Mouse (Mus musculus) CH12.LX (cell line): ENCODE data around the gene Zscan20. TPM values are rescaled to one million over a fixed set of nuclear protein-coding genes. Genes with fewer than 3 reads are reported as not detected.

Experiments
- DNase-seq: peaks from one replicate; pipeline ENCODE4 v3.0.0-alpha.2; 2013; ENCODE audit errors: extremely low read depth
- H3K27ac ChIP-seq: 2 replicates; pipeline ENCODE4 v1.5.1; 2012; ENCODE audit warnings: low read depth, mild to moderate bottlenecking, control low read depth, moderate library complexity; ENCODE audit not compliant: insufficient read depth
- H3K27me3 ChIP-seq: replicated peaks from 2 replicates; pipeline ENCODE3; 2012; ENCODE audit warnings: inconsistent platforms
- H3K36me3 ChIP-seq, 2 experiments: replicated peaks in 1 of 2; 2 replicates each; pipeline versions ENCODE3 to v1.6.1; 2012; ENCODE audit warnings: inconsistent platforms in 1 of 2, low read length in 1 of 2, mild to moderate bottlenecking in 1 of 2, mixed read lengths in 1 of 2, moderate library complexity in 1 of 2; ENCODE audit not compliant: control insufficient read depth in 1 of 2, insufficient read depth in 1 of 2
- H3K4me1 ChIP-seq, 2 experiments: 2 replicates each; pipeline ENCODE4 v1.6.1; 2012; ENCODE audit warnings: inconsistent platforms in 1 of 2, moderate library complexity in 1 of 2; ENCODE audit not compliant: insufficient read depth in 2 of 2, control insufficient read depth in 1 of 2
- H3K4me2 ChIP-seq: 2 replicates; pipeline ENCODE4 v1.6.1; 2012; ENCODE audit warnings: low read depth, mild to moderate bottlenecking, control low read depth; ENCODE audit not compliant: poor library complexity, insufficient read depth, severe bottlenecking
- H3K4me3 ChIP-seq, 3 experiments: fragments of 150-350 bp in 1 of 3; sonication (generic) in 1 of 3; replicated peaks in 1 of 3; 2 replicates each; pipeline versions ENCODE3 to v1.5.1; 2011 to 2012; ENCODE audit warnings: low read depth in 2 of 3, low read length in 2 of 3, mild to moderate bottlenecking in 2 of 3, moderate library complexity in 2 of 3, control low read depth in 1 of 3, improper control_type of control experiment in 1 of 3, inconsistent platforms in 1 of 3, mixed read lengths in 1 of 3; ENCODE audit not compliant: poor library complexity in 1 of 3
- H3K79me2 ChIP-seq: replicated peaks from 2 replicates; pipeline ENCODE4 v1.6.1; 2012; ENCODE audit warnings: mild to moderate bottlenecking, moderate library complexity; ENCODE audit not compliant: control insufficient read depth, poor library complexity, insufficient read depth, severe bottlenecking; ENCODE audit errors: extremely low read depth
- H3K9ac ChIP-seq: 2 replicates; pipeline ENCODE4 v1.6.1; 2012; ENCODE audit warnings: low read depth, mild to moderate bottlenecking, control low read depth, moderate library complexity; ENCODE audit not compliant: insufficient read depth
- H3K9me3 ChIP-seq: replicated peaks from 2 replicates; pipeline ENCODE3; 2012; ENCODE audit warnings: low read length, inconsistent platforms, mixed read lengths
- BHLHE40 ChIP-seq: IDR thresholded peaks from 2 replicates; pipeline ENCODE4 v1.6.1; 2011; ENCODE audit warnings: mild to moderate bottlenecking, low read depth, low read length, improper control_type of control experiment
- CTCF ChIP-seq, 2 experiments: IDR thresholded peaks in 1 of 2; conservative IDR thresholded peaks in 1 of 2; 2 replicates each; pipeline ENCODE4 v1.5.1; 2011 to 2012; ENCODE audit warnings: low read depth in 2 of 2, low read length in 2 of 2, improper control_type of control experiment in 1 of 2, inconsistent platforms in 1 of 2, mild to moderate bottlenecking in 1 of 2, moderate library complexity in 1 of 2
- E2F4 ChIP-seq: IDR thresholded peaks from 2 replicates; pipeline ENCODE4 v1.6.1; 2011; ENCODE audit warnings: low read depth, low read length, improper control_type of control experiment; ENCODE audit not compliant: insufficient replicate concordance
- ETS1 ChIP-seq: conservative IDR thresholded peaks from 2 replicates; pipeline ENCODE4 v1.6.1; 2012; ENCODE audit warnings: low read depth, mild to moderate bottlenecking, inconsistent platforms, low read length, improper control_type of control experiment, moderate library complexity
- HCFC1 ChIP-seq: IDR thresholded peaks from 2 replicates; pipeline ENCODE4 v1.6.1; 2012; ENCODE audit warnings: low read depth, mild to moderate bottlenecking, inconsistent platforms, low read length, improper control_type of control experiment
- IRF4 ChIP-seq: IDR thresholded peaks from 2 replicates; pipeline ENCODE4 v1.6.1; 2014; ENCODE audit warnings: low read depth, mild to moderate bottlenecking, inconsistent platforms, low read length, improper control_type of control experiment
- JUN ChIP-seq: IDR thresholded peaks from 2 replicates; pipeline ENCODE4 v1.6.1; 2011; ENCODE audit warnings: low read depth, mild to moderate bottlenecking, low read length, improper control_type of control experiment, moderate library complexity; ENCODE audit not compliant: insufficient read depth
- MAFK ChIP-seq: IDR thresholded peaks from 2 replicates; pipeline ENCODE4 v1.6.1; 2011; ENCODE audit warnings: low read length, improper control_type of control experiment; ENCODE audit not compliant: insufficient replicate concordance
- MAX ChIP-seq: IDR thresholded peaks from 2 replicates; pipeline ENCODE4 v1.6.1; 2011; ENCODE audit warnings: low read length, improper control_type of control experiment
- MAZ ChIP-seq: IDR thresholded peaks from 2 replicates; pipeline ENCODE4 v1.6.1; 2012; ENCODE audit warnings: low read depth, mild to moderate bottlenecking, inconsistent platforms, low read length, improper control_type of control experiment, moderate library complexity
- MEF2A ChIP-seq: IDR thresholded peaks from 2 replicates; pipeline ENCODE4 v1.6.1; 2014; ENCODE audit warnings: low read depth, mild to moderate bottlenecking, inconsistent platforms, low read length, improper control_type of control experiment, borderline replicate concordance
- MXI1 ChIP-seq: IDR thresholded peaks from 2 replicates; pipeline ENCODE4 v1.6.1; 2011; ENCODE audit warnings: mild to moderate bottlenecking, low read depth, low read length, improper control_type of control experiment
- NELFE ChIP-seq: IDR thresholded peaks from 2 replicates; pipeline ENCODE4 v1.6.1; 2011; ENCODE audit warnings: low read depth, low read length, improper control_type of control experiment
- NRF1 ChIP-seq: IDR thresholded peaks from 2 replicates; pipeline ENCODE4 v1.6.1; 2014; ENCODE audit warnings: low read depth, mild to moderate bottlenecking, inconsistent platforms, low read length, improper control_type of control experiment, moderate library complexity
- POLR2A ChIP-seq: IDR thresholded peaks from 2 replicates; pipeline ENCODE4 v1.6.1; 2011; ENCODE audit warnings: low read depth, mild to moderate bottlenecking, improper control_type of control experiment, low read length
- POLR2AphosphoS2 ChIP-seq: IDR thresholded peaks from 2 replicates; pipeline ENCODE4 v1.6.1; 2011; ENCODE audit warnings: low read depth, low read length, improper control_type of control experiment
- SIN3A ChIP-seq: IDR thresholded peaks from 2 replicates; pipeline ENCODE4 v1.6.1; 2012; ENCODE audit warnings: low read length, improper control_type of control experiment, inconsistent platforms
- SMC3 ChIP-seq: IDR thresholded peaks from 2 replicates; pipeline ENCODE4 v1.6.1; 2011; ENCODE audit warnings: low read depth, low read length, improper control_type of control experiment
- TBP ChIP-seq: conservative IDR thresholded peaks from 2 replicates; pipeline ENCODE4 v1.6.1; 2011; ENCODE audit warnings: low read depth, low read length, improper control_type of control experiment
- TCF12 ChIP-seq: IDR thresholded peaks from 2 replicates; pipeline ENCODE4 v1.6.1; 2014; ENCODE audit warnings: low read depth, mild to moderate bottlenecking, inconsistent platforms, low read length, improper control_type of control experiment
- UBTF ChIP-seq: IDR thresholded peaks from 2 replicates; pipeline ENCODE4 v1.6.1; 2012; ENCODE audit warnings: low read depth, mild to moderate bottlenecking, inconsistent platforms, low read length, improper control_type of control experiment, moderate library complexity
- USF1 ChIP-seq: IDR thresholded peaks from 2 replicates; pipeline ENCODE4 v1.6.1; 2014; ENCODE audit warnings: low read depth, mild to moderate bottlenecking, inconsistent platforms, low read length, improper control_type of control experiment
- USF2 ChIP-seq: conservative IDR thresholded peaks from 2 replicates; pipeline ENCODE4 v1.6.1; 2011; ENCODE audit warnings: low read depth, low read length, improper control_type of control experiment
- dilution Hi-C: fragments of 300-500 bp; cut with MboI; formaldehyde crosslinking; loops from 2 replicates; pipeline ENCODE4 v1.14.3; 2020; ENCODE audit warnings: low sequenced_read_pairs; ENCODE audit not compliant: extremely low pct_unique_long_range_greater_than_20kb, extremely low pct_ligation_motif_present
- in situ Hi-C: fragments of 300-500 bp; cut with MboI; formaldehyde crosslinking; loops from 3 replicates; pipeline ENCODE4 v1.14.3; 2019; ENCODE audit warnings: low sequenced_read_pairs, low pct_ligation_motif_present, low pct_unique_long_range_greater_than_20kb, mixed read lengths
- polyA plus RNA-seq: library from polyadenylated mRNA; unstranded; fragments of >175 nt; gene quantifications from 2 replicates; pipeline ENCODE4 v1.2.1, GENCODE M21; 2012; ENCODE audit warnings: low read depth; ENCODE audit not compliant: insufficient read length
- total RNA-seq, 2 experiments: library from RNA; depleted of rRNA; stranded (reverse); fragments of 300-350 nt in 1 of 2; fragments of >200 nt in 1 of 2; gene quantifications; 2 replicates each; pipeline ENCODE4 v1.2.3; 2012 to 2014

Gene Zscan20
- total and polyA plus RNA-seq, 3 experiments: 3.4 to 7.6 (median 4.2) TPM

GRCm38 (mm10) chr4:128655446-128655845 lies 45.5 kb upstream of the Zscan20 start:
- Histone ChIP-seq H3K79me2 (no peaks in the 10 kb centered on the region), H3K4me3 (peak overlapping the region; percentile 47 to 72 (median 63)), H3K36me3 (no peaks in the 10 kb centered on the region), H3K4me1 (peaks cover 0 to 45% of the 10 kb centered on the region in 2 experiments; a peak in 2 of 4 replicates), H3K9me3 (no peaks in the 10 kb centered on the region), H3K27ac (no peak overlapping the region), H3K9ac (no peak overlapping the region; the same call in 1 of the 2 replicates), H3K4me2 (peak overlapping the region; percentile 96), H3K27me3 (peaks cover 6% of the 10 kb centered on the region)
- in situ Hi-C loops (loop anchor here (5.0 kb wide), 1 partner anchor 37 kb away; no protein-coding TSS in a partner anchor), dilution Hi-C loops (no loop called here)
- TF ChIP-seq MEF2A: no peak
- TF ChIP-seq MXI1: no peak
- DNase-seq: no peak

GRCm38 (mm10) chr4:128654505-128655381 lies 44.8 kb upstream of the Zscan20 start, which contains the start of gene Phc2:
Gene Phc2 (plus strand): TSS chr4:128654702.
- in situ Hi-C loops (loop anchor here (5.0 kb wide), 1 partner anchor 38 kb away; no protein-coding TSS in a partner anchor), dilution Hi-C loops (no loop called here)
- Histone ChIP-seq H3K4me1 (peaks cover 0 to 38% of the 10 kb centered on the region in 2 experiments; a peak in 2 of 4 replicates), H3K79me2 (no peaks in the 10 kb centered on the region), H3K27me3 (peaks cover 6% of the 10 kb centered on the region), H3K9me3 (no peaks in the 10 kb centered on the region), H3K27ac (no peak within 1 kb of the TSS), H3K9ac (peak within 1 kb of the TSS; percentile 29), H3K36me3 (no peaks in the 10 kb centered on the region), H3K4me2 (peak within 1 kb of the TSS; percentile 96), H3K4me3 (peak within 1 kb of the TSS; percentile 47 to 72 (median 63))
- peak; percentile 93 for DNase-seq
- TF ChIP-seq SMC3: no peak; the same call in 1 of the 2 replicates
- peak; percentile 83 for TF ChIP-seq NRF1
- no peak for TF ChIP-seq TBP
- TF ChIP-seq HCFC1: no peak
- TF ChIP-seq USF2: peak; percentile 92
- TF ChIP-seq TCF12: no peak
- TF ChIP-seq CTCF (conservative IDR thresholded peaks at IDR 0.05 in 1 of 2, IDR thresholded peaks at IDR 0.05 in 1 of 2; ENCODE audit: low read depth in 2 of 2, low read length in 2 of 2): peak in 1 of 2 experiments; percentile 34; a peak in 2 of 4 replicates
- TF ChIP-seq MAX: peak; percentile 96
- no peak for TF ChIP-seq UBTF
- peak; percentile 65 for TF ChIP-seq BHLHE40
- TF ChIP-seq POLR2A: no peak
- TF ChIP-seq E2F4: no peak
- TF ChIP-seq ETS1: no peak
- no peak for TF ChIP-seq MAFK
- TF ChIP-seq POLR2AphosphoS2: no peak
- no peak for TF ChIP-seq NELFE
- no peak for TF ChIP-seq MAZ
- no peak for TF ChIP-seq JUN
- TF ChIP-seq USF1: peak; percentile 95
- TF ChIP-seq SIN3A: no peak
- TF ChIP-seq IRF4: no peak
